16 mouse cellular contexts compared by ENCODE assay signal in genomic region chr11:69253131-69253530, GRCm38 (mm10). TPM values are rescaled to one million over a fixed set of nuclear protein-coding genes. Genes with fewer than 3 reads are reported as not detected.
DNase-seq lines count a peak whose midpoint lies in the region; ATAC-seq and TF ChIP-seq lines count a peak whose summit lies in the region.
"Had no signal": no experiment of that assay in that cellular context is flagged by ENCODE, and none has a peak within 500 bp of the region (broad histone marks: within the 10 kb centered on the region; RNA-seq: fewer than 3 reads in every experiment).

No protein-coding gene starts in this region.

- TF ChIP-seq CTCF in stomach, postnatal 0 days (IDR thresholded peaks at IDR 0.05; ENCODE audit: low read depth): no peak

- peak; percentile 42; the same call in 1 of the 2 replicates for ATAC-seq in heart, embryonic 16.5 days (replicated peaks; ENCODE audit: extremely low read depth, insufficient read depth, low FRiP score)
- ATAC-seq in midbrain, embryonic 11.5 days (ENCODE audit: low FRiP score): no peak
- no peak for ATAC-seq in midbrain, embryonic 15.5 days (replicated peaks)
- peak; percentile 55; the same call in 1 of the 2 replicates for ATAC-seq in embryonic facial prominence, embryonic 15.5 days (ENCODE audit: insufficient number of reproducible peaks, low FRiP score, low TSS enrichment, low read depth)
- ATAC-seq in stomach, postnatal 0 days (ENCODE audit: low FRiP score, low TSS enrichment): no peak; the same call in 1 of the 2 replicates
- ATAC-seq: inflammation-experienced regulatory T-cells, adult 6 months had no signal

- H3K4me1 ChIP-seq in heart, embryonic 16.5 days (ENCODE audit: control insufficient read depth, insufficient read depth, low read length): 0 out of 2 replicates have a peak, but pooled peaks cover 6% of the 10 kb centered on the region
- peaks cover 3% of the 10 kb centered on the region; the same call in 1 of the 2 replicates for H3K4me1 ChIP-seq in midbrain, embryonic 11.5 days (ENCODE audit: control insufficient read depth, insufficient read depth, low read length)
- no peaks in the 10 kb centered on the region; the same call in 1 of the 2 replicates for H3K4me1 ChIP-seq in midbrain, embryonic 15.5 days
- H3K4me1 ChIP-seq in embryonic facial prominence, embryonic 15.5 days: peaks cover 32% of the 10 kb centered on the region
- no peaks in the 10 kb centered on the region for H3K4me1 ChIP-seq in stomach, postnatal 0 days (replicated peaks; ENCODE audit: control insufficient read depth, insufficient read depth)

- peak overlapping the region; percentile 62 for H3K9ac ChIP-seq in heart, embryonic 16.5 days (ENCODE audit: low read length)
- H3K9ac ChIP-seq in midbrain, embryonic 11.5 days (ENCODE audit: low read length): no peak overlapping the region
- H3K9ac ChIP-seq in midbrain, embryonic 15.5 days: no peak overlapping the region
- H3K9ac ChIP-seq in embryonic facial prominence, embryonic 15.5 days: no peak overlapping the region
- no peak overlapping the region for H3K9ac ChIP-seq in stomach, postnatal 0 days (ENCODE audit: low read length)
- H3K9ac ChIP-seq: liver, embryonic 13.5 days had no signal

- no peak for DNase-seq in heart, postnatal 14 days
- DNase-seq in midbrain, embryonic 11.5 days (ENCODE audit: low spot score, missing footprints): no peak
- no peak for DNase-seq in stomach, postnatal 0 days (ENCODE audit: low spot score)
- no peak for DNase-seq in frontal cortex, postnatal 10 days (ENCODE audit: low spot score in 2 of 2)
- DNase-seq: adrenal gland, adult 8-10 months; cerebellum, adult 8-10 months; heart, adult 18-20 months; layer of hippocampus, adult 9-11 months; liver, embryonic 13.5 days; right cerebral cortex, postnatal 4 days; thymus, postnatal 14 days had no signal

- WGBS in heart, embryonic 16.5 days: 18% methylated on average over 9 of the region's 9 CpGs
- 48% methylated on average over 9 of the region's 9 CpGs for WGBS in midbrain, embryonic 11.5 days
- 29% methylated on average over 9 of the region's 9 CpGs for WGBS in midbrain, embryonic 15.5 days
- 21% methylated on average over 9 of the region's 9 CpGs for WGBS in embryonic facial prominence, embryonic 15.5 days
- WGBS in stomach, postnatal 0 days: 34% methylated on average over 9 of the region's 9 CpGs

- no peaks in the 10 kb centered on the region for H3K9me3 ChIP-seq in heart, embryonic 16.5 days (replicated peaks; ENCODE audit: control insufficient read depth, low read length)
- no peaks in the 10 kb centered on the region for H3K9me3 ChIP-seq in midbrain, embryonic 11.5 days (ENCODE audit: control insufficient read depth, low read length)
- H3K9me3 ChIP-seq in midbrain, embryonic 15.5 days: no peaks in the 10 kb centered on the region
- H3K9me3 ChIP-seq in embryonic facial prominence, embryonic 15.5 days (replicated peaks): no peaks in the 10 kb centered on the region
- no peaks in the 10 kb centered on the region for H3K9me3 ChIP-seq in stomach, postnatal 0 days (ENCODE audit: control insufficient read depth, low read length)
- H3K9me3 ChIP-seq: liver, embryonic 13.5 days had no signal

- H3K27ac ChIP-seq in heart, embryonic 16.5 days (ENCODE audit: low read length): peak overlapping the region; percentile 75
- H3K27ac ChIP-seq in midbrain, embryonic 11.5 days (ENCODE audit: low read depth, low read length): no peak overlapping the region
- H3K27ac ChIP-seq in midbrain, embryonic 15.5 days: no peak overlapping the region
- H3K27ac ChIP-seq in embryonic facial prominence, embryonic 15.5 days (replicated peaks): peak overlapping the region; percentile 63; the same call in 1 of the 2 replicates
- peak overlapping the region; percentile 56; the same call in 1 of the 2 replicates for H3K27ac ChIP-seq in stomach, postnatal 0 days (replicated peaks)
- H3K27ac ChIP-seq: liver, embryonic 13.5 days had no signal

- no peak for TF ChIP-seq EP300 in stomach, postnatal 0 days (optimal IDR thresholded peaks at IDR 0.05)

- intact Hi-C loops in heart, postnatal 14 days (cut with DNase I): no loop called here

- H3K27me3 ChIP-seq in heart, embryonic 16.5 days (ENCODE audit: control insufficient read depth, insufficient read depth, low read length): no peaks in the 10 kb centered on the region
- no peaks in the 10 kb centered on the region for H3K27me3 ChIP-seq in midbrain, embryonic 11.5 days (ENCODE audit: control insufficient read depth, insufficient read depth, low read length)
- H3K27me3 ChIP-seq in midbrain, embryonic 15.5 days (replicated peaks): no peaks in the 10 kb centered on the region
- no peaks in the 10 kb centered on the region for H3K27me3 ChIP-seq in embryonic facial prominence, embryonic 15.5 days
- H3K27me3 ChIP-seq in stomach, postnatal 0 days (ENCODE audit: control insufficient read depth, insufficient read depth, low read length): no peaks in the 10 kb centered on the region

- H3K4me3 ChIP-seq in heart, embryonic 16.5 days (ENCODE audit: low read length): peak overlapping the region; percentile 17; the same call in 1 of the 2 replicates
- no peak overlapping the region for H3K4me3 ChIP-seq in midbrain, embryonic 11.5 days (ENCODE audit: low read depth, low read length)
- H3K4me3 ChIP-seq in midbrain, embryonic 15.5 days: no peak overlapping the region
- H3K4me3 ChIP-seq in embryonic facial prominence, embryonic 15.5 days (replicated peaks): no peak overlapping the region
- no peak overlapping the region for H3K4me3 ChIP-seq in stomach, postnatal 0 days (ENCODE audit: low read depth, low read length)
- H3K4me3 ChIP-seq: liver, embryonic 13.5 days had no signal

- H3K4me2 ChIP-seq in heart, embryonic 16.5 days (ENCODE audit: low read depth, low read length): peak overlapping the region; percentile 56
- 0 out of 2 replicates have a peak overlapping the region, but pooled peaks have one; percentile 4 for H3K4me2 ChIP-seq in midbrain, embryonic 11.5 days
- H3K4me2 ChIP-seq in midbrain, embryonic 15.5 days: no peak overlapping the region
- no peak overlapping the region for H3K4me2 ChIP-seq in embryonic facial prominence, embryonic 15.5 days (replicated peaks)
- no peak overlapping the region for H3K4me2 ChIP-seq in stomach, postnatal 0 days (replicated peaks; ENCODE audit: low read depth)
- H3K4me2 ChIP-seq: liver, embryonic 13.5 days had no signal

- no peaks in the 10 kb centered on the region for H3K36me3 ChIP-seq in heart, embryonic 16.5 days (ENCODE audit: control insufficient read depth, insufficient read depth)
- H3K36me3 ChIP-seq in midbrain, embryonic 11.5 days (ENCODE audit: control insufficient read depth, insufficient read depth, low read length): no peaks in the 10 kb centered on the region
- H3K36me3 ChIP-seq in midbrain, embryonic 15.5 days (replicated peaks): no peaks in the 10 kb centered on the region
- H3K36me3 ChIP-seq in embryonic facial prominence, embryonic 15.5 days: no peaks in the 10 kb centered on the region
- H3K36me3 ChIP-seq in stomach, postnatal 0 days (ENCODE audit: control insufficient read depth, insufficient read depth, low read length): no peaks in the 10 kb centered on the region
- H3K36me3 ChIP-seq: liver, embryonic 13.5 days had no signal

RNA-seq across cellular contexts. Expression of gene Gucy2e, which starts 16.3 kb away (rescaled TPM):
- 0.05 and 0.10 TPM in 2 replicates for polyA plus RNA-seq in heart, embryonic 16.5 days (2015; fragmentation: Nextera tagmentation; extraction: Ambion mirVana)
- total RNA-seq in heart, postnatal 14 days (2021): 1 to 10 TPM in 1 of 2 experiments, under 1 TPM in 1; 1.00 to 1.3 TPM
- polyA plus RNA-seq in midbrain, embryonic 11.5 days (2014; fragmentation: Nextera tagmentation; extraction: Ambion mirVana): 0.04 TPM in 1 of 2 replicates, not detected in the other
- 0.75 and 0.92 TPM in 2 replicates for polyA plus RNA-seq in midbrain, embryonic 15.5 days (2015; fragmentation: Nextera tagmentation; extraction: Ambion mirVana)
- 0.41 and 0.53 TPM in 2 replicates for polyA plus RNA-seq in embryonic facial prominence, embryonic 15.5 days (2015; fragmentation: Nextera tagmentation; extraction: Ambion mirVana)
- polyA plus RNA-seq in stomach, postnatal 0 days (2015; fragmentation: Nextera tagmentation; extraction: Ambion mirVana): 0.04 and 0.05 TPM in 2 replicates
- total RNA-seq: adrenal gland, adult 8-10 months; gastrocnemius, adult 18-20 months had no signal
- polyA plus RNA-seq: liver, embryonic 13.5 days had no signal

RNA-seq across cellular contexts. Expression of gene Alox8, which starts 55.5 kb away (rescaled TPM):
- polyA plus RNA-seq in heart, embryonic 16.5 days (2015; fragmentation: Nextera tagmentation; extraction: Ambion mirVana): 1.7 TPM in 2 replicates
- total RNA-seq in heart, postnatal 14 days (2021): 1 to 10 TPM in 1 of 2 experiments, under 1 TPM in 1; 0.88 to 1.7 TPM
- polyA plus RNA-seq in midbrain, embryonic 11.5 days (2014; fragmentation: Nextera tagmentation; extraction: Ambion mirVana): 0.11 TPM in 1 of 2 replicates, not detected in the other
- polyA plus RNA-seq in midbrain, embryonic 15.5 days (2015; fragmentation: Nextera tagmentation; extraction: Ambion mirVana): 0.25 and 0.87 TPM in 2 replicates
- polyA plus RNA-seq in embryonic facial prominence, embryonic 15.5 days (2015; fragmentation: Nextera tagmentation; extraction: Ambion mirVana): 0.27 and 0.88 TPM in 2 replicates
- 1.2 and 1.3 TPM in 2 replicates for polyA plus RNA-seq in stomach, postnatal 0 days (2015; fragmentation: Nextera tagmentation; extraction: Ambion mirVana)
- total RNA-seq: adrenal gland, adult 8-10 months; gastrocnemius, adult 18-20 months had no signal
- polyA plus RNA-seq: liver, embryonic 13.5 days had no signal

Comparison
In these comparisons a context has a peak if more than half of its experiments do, and no peak if none do; other contexts are left out.
1. H3K4me2 ChIP-seq: peak in heart, embryonic 16.5 days (single experiment) and midbrain, embryonic 11.5 days (single experiment); none in midbrain, embryonic 15.5 days (single experiment), embryonic facial prominence, embryonic 15.5 days (single experiment) and stomach, postnatal 0 days (single experiment).
2. ATAC-seq: peak in heart, embryonic 16.5 days (single experiment) and embryonic facial prominence, embryonic 15.5 days (single experiment); none in midbrain, embryonic 11.5 days (single experiment), midbrain, embryonic 15.5 days (single experiment) and stomach, postnatal 0 days (single experiment).
3. H3K27ac ChIP-seq: peak in heart, embryonic 16.5 days (single experiment), embryonic facial prominence, embryonic 15.5 days (single experiment) and stomach, postnatal 0 days (single experiment); none in midbrain, embryonic 11.5 days (single experiment) and midbrain, embryonic 15.5 days (single experiment).